ENCODE assay signal across 9 mouse cellular contexts in the genomic region with DNA sequence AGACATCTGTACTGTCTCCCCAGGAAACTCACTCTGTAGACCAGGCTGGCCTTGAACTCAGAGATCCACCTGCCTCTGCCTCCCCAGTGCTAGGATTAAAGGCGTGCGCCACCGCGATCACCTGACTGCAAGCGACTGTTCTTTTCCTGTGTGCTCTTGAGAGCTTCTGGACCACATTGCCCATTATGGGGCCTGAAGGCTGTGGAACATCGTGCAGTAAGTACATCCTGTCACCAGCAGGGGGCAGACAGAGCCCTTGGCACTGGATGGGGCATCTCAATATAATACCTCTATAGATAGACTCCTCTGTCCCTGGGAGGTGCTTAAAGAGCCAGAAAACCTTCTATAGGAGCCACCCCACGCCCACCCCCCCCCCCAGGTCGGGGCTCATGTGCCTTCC. TPM values are rescaled to one million over a fixed set of nuclear protein-coding genes. Genes with fewer than 3 reads are reported as not detected.
DNase-seq lines count a peak whose midpoint lies in the region; ATAC-seq and TF ChIP-seq lines count a peak whose summit lies in the region.
"Had no signal": no experiment of that assay in that cellular context is flagged by ENCODE, and none has a peak within 500 bp of the region (broad histone marks: within the 10 kb centered on the region; RNA-seq: fewer than 3 reads in every experiment).

No protein-coding gene starts in this region.

- H3K9ac ChIP-seq in limb, embryonic 14.5 days (ENCODE audit: low read depth, low read length, severe bottlenecking), result no peak overlapping the region
- no peak overlapping the region for H3K9ac ChIP-seq in stomach, postnatal 0 days (ENCODE audit: low read length)
- H3K9ac ChIP-seq: embryonic facial prominence, embryonic 12.5 days had no signal

- TF ChIP-seq EP300 in stomach, postnatal 0 days (optimal IDR thresholded peaks at IDR 0.05), result no peak

- no peak overlapping the region for H3K4me2 ChIP-seq in limb, embryonic 14.5 days (replicated peaks; ENCODE audit: low read depth, low read length, severe bottlenecking)
- H3K4me2 ChIP-seq in stomach, postnatal 0 days (replicated peaks; ENCODE audit: low read depth), result no peak overlapping the region
- H3K4me2 ChIP-seq: embryonic facial prominence, embryonic 12.5 days had no signal

- peak; percentile 87 for TF ChIP-seq CTCF in cortical plate, adult 2 months (IDR thresholded peaks at IDR 0.05; ENCODE audit: extremely low read depth, insufficient read depth, low read length)
- peak; percentile 89 for TF ChIP-seq CTCF in stomach, postnatal 0 days (IDR thresholded peaks at IDR 0.05; ENCODE audit: low read depth)

- no peaks in the 10 kb centered on the region for H3K27me3 ChIP-seq in limb, embryonic 14.5 days (ENCODE audit: control insufficient read depth, insufficient read depth, low read length)
- H3K27me3 ChIP-seq in stomach, postnatal 0 days (ENCODE audit: control insufficient read depth, insufficient read depth, low read length), result no peaks in the 10 kb centered on the region
- H3K27me3 ChIP-seq: embryonic facial prominence, embryonic 12.5 days had no signal

- H3K36me3 ChIP-seq in limb, embryonic 14.5 days (ENCODE audit: control insufficient read depth, insufficient read depth, low read length), result no peaks in the 10 kb centered on the region
- no peaks in the 10 kb centered on the region for H3K36me3 ChIP-seq in stomach, postnatal 0 days (ENCODE audit: control insufficient read depth, insufficient read depth, low read length)
- H3K36me3 ChIP-seq: embryonic facial prominence, embryonic 12.5 days had no signal

- H3K4me3 ChIP-seq in cortical plate, adult 2 months (ENCODE audit: insufficient read depth, low read length), result no peak overlapping the region
- no peak overlapping the region for H3K4me3 ChIP-seq in limb, embryonic 14.5 days (replicated peaks; ENCODE audit: low read length)
- H3K4me3 ChIP-seq in stomach, postnatal 0 days (ENCODE audit: low read depth, low read length), result no peak overlapping the region
- H3K4me3 ChIP-seq: embryonic facial prominence, embryonic 12.5 days had no signal

- DNase-seq in 3134 (ENCODE audit: extremely low read depth, insufficient read length, low spot score) (peak; percentile 39), adipocyte (ENCODE audit: low spot score) (peak; percentile 75)
- DNase-seq in gastrocnemius, postnatal 25 days, result peak; percentile 47
- peak; percentile 51 to 71 for DNase-seq in kidney, adult 8-10 months
- peak; percentile 74 for DNase-seq in limb, embryonic 14.5 days (ENCODE audit: low spot score)
- DNase-seq in stomach, postnatal 0 days (ENCODE audit: low spot score), result peak; percentile 80

- no peaks in the 10 kb centered on the region for H3K4me1 ChIP-seq in cortical plate, adult 2 months (ENCODE audit: control insufficient read depth, insufficient read depth, low read length)
- H3K4me1 ChIP-seq in limb, embryonic 14.5 days (ENCODE audit: control insufficient read depth, insufficient read depth, low read length), result no peaks in the 10 kb centered on the region
- H3K4me1 ChIP-seq in stomach, postnatal 0 days (replicated peaks; ENCODE audit: control insufficient read depth, insufficient read depth), result no peaks in the 10 kb centered on the region
- H3K4me1 ChIP-seq: embryonic facial prominence, embryonic 12.5 days had no signal

- no peak overlapping the region for H3K27ac ChIP-seq in cortical plate, adult 2 months (ENCODE audit: insufficient read depth, low read length)
- no peak overlapping the region for H3K27ac ChIP-seq in limb, embryonic 14.5 days (replicated peaks; ENCODE audit: low read depth, low read length)
- H3K27ac ChIP-seq in stomach, postnatal 0 days (replicated peaks), result no peak overlapping the region
- H3K27ac ChIP-seq: embryonic facial prominence, embryonic 12.5 days had no signal

- peak; percentile 53; the same call in 1 of the 2 replicates for ATAC-seq in limb, embryonic 14.5 days (ENCODE audit: low FRiP score, low read depth)
- peak; percentile 82 for ATAC-seq in monocyte, adult 5-6 weeks (replicated peaks; ENCODE audit: insufficient number of reproducible peaks, low FRiP score, low TSS enrichment, poor library complexity, severe bottlenecking)
- peak; percentile 74; the same call in 1 of the 2 replicates for ATAC-seq in stomach, postnatal 0 days (ENCODE audit: low FRiP score, low TSS enrichment)

- no peak for TF ChIP-seq POLR2A in cortical plate, adult 2 months (IDR thresholded peaks at IDR 0.05; ENCODE audit: extremely low read depth, insufficient read depth, low read length)
- no peak for TF ChIP-seq POLR2A in limb, embryonic 14.5 days (IDR thresholded peaks at IDR 0.05; ENCODE audit: borderline replicate concordance, extremely low read depth, insufficient read depth, insufficient read length)

- WGBS in limb, embryonic 14.5 days, result 28% methylated on average over 8 of the region's 8 CpGs
- 30% methylated on average over 8 of the region's 8 CpGs for WGBS in stomach, postnatal 0 days

- no peaks in the 10 kb centered on the region for H3K9me3 ChIP-seq in limb, embryonic 14.5 days (ENCODE audit: control insufficient read depth, low read length)
- H3K9me3 ChIP-seq in stomach, postnatal 0 days (ENCODE audit: control insufficient read depth, low read length), result no peaks in the 10 kb centered on the region
- H3K9me3 ChIP-seq: embryonic facial prominence, embryonic 12.5 days had no signal

RNA-seq across cellular contexts. Expression of a gene that starts 12.8 kb away (rescaled TPM):
- polyA plus RNA-seq in cortical plate, adult 2 months (2012; rRNA removed), result 1.1 and 1.2 TPM in 2 replicates
- total RNA-seq in gastrocnemius, postnatal 25 days (2021), result 10 to 100 TPM; 16.5 to 17.2 TPM
- polyA plus RNA-seq in limb, embryonic 14.5 days (2012; rRNA removed), result 23.6 and 27.6 TPM in 2 replicates
- polyA plus RNA-seq in limb, embryonic 14.5 days (2014; fragmentation: Nextera tagmentation; extraction: Ambion mirVana), result 19.5 and 27.1 TPM in 2 replicates
- total RNA-seq in monocyte, adult 5-6 weeks (2017), result not detected in 3 replicates
- polyA plus RNA-seq in stomach, postnatal 0 days (2015; fragmentation: Nextera tagmentation; extraction: Ambion mirVana), result 0.23 TPM in 2 replicates

RNA-seq across cellular contexts. Expression of a gene that starts 59.7 kb away (rescaled TPM):
- 21.8 and 23.0 TPM in 2 replicates for polyA plus RNA-seq in cortical plate, adult 2 months (2012; rRNA removed)
- 10 to 100 TPM; 12.9 to 13.3 TPM for total RNA-seq in gastrocnemius, postnatal 25 days (2021)
- polyA plus RNA-seq in limb, embryonic 14.5 days (2012; rRNA removed), result 19.1 and 20.3 TPM in 2 replicates
- polyA plus RNA-seq in limb, embryonic 14.5 days (2014; fragmentation: Nextera tagmentation; extraction: Ambion mirVana), result 15.4 and 19.4 TPM in 2 replicates
- 2.6 to 6.0 TPM (median 4.1 TPM) in 3 replicates for total RNA-seq in monocyte, adult 5-6 weeks (2017)
- 14.7 and 15.4 TPM in 2 replicates for polyA plus RNA-seq in stomach, postnatal 0 days (2015; fragmentation: Nextera tagmentation; extraction: Ambion mirVana)
